Mouse (Mus musculus) T-helper 1 cell (primary cell): ENCODE data around the gene Slc43a1.

Source experiments
- in situ Hi-C: fragments of 300-600 bp; cut with MboI, MseI; formaldehyde crosslinking; loops from one replicate; pipeline ENCODE4 v1.15.1; 2025; ENCODE audit warnings: high pct_unique_total_duplicates

Slc43a1 gene

GRCm38 (mm10) chr2:84827283-84827920 is 11.2 kb upstream of the Slc43a1 start:
- in situ Hi-C loops = no loop called here

DNA sequence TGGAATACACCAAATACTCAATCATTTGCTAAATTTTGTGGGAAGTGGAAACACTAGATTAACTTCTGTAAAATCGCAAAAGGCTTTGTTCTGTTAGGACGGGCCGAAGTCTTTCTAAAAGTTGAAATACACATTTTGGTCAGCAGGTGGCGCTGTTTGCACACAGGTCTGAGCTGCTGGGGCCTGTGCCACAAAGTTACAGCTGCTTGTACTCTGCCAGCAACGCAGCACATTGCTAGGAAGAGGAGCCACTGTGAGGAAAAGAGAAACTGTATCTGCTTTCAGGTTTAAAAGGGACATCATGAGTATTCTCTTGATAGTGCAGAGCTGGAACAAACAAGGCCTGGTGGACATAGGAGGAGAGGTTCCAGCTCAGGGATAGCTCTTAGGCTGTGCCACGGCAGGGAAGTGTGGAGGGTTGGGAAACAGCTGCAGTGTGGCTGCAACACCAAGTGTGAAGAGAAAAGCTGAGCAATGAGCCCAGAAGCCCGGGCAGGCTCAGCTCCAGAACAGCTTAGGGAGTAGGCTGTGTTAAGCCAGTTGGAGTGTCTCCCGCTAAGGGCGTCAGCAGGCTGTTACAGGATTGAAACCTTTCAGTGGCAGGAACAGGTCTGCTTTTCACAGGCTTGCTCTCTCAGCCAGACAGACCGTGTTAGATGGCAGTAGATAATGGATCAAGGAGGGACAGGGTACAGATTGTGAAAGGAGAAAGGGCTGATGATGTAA is 6.8 kb upstream of the Slc43a1 start:
- in situ Hi-C loops = no loop called here

DNA sequence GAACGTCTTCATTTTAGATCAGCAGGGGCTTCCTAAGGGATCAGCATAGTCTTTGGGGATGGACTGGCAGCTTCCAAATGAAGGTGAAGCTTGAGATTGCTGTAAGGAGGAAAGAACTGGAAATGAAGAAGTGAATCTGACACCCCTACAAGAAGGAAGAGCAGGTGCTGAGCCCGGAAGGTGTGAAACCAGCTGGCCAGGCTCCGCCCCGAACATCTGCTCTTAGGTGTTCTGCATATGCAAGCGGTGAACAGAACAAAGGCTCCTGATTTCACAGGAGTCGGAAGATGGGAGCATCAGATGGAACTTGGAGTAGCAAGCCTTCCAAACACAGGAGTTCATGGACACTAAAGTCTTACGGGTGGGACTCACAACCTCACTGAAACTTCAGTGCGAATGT is 1.5 kb upstream of the Slc43a1 start:
- in situ Hi-C loops = no loop called here

DNA sequence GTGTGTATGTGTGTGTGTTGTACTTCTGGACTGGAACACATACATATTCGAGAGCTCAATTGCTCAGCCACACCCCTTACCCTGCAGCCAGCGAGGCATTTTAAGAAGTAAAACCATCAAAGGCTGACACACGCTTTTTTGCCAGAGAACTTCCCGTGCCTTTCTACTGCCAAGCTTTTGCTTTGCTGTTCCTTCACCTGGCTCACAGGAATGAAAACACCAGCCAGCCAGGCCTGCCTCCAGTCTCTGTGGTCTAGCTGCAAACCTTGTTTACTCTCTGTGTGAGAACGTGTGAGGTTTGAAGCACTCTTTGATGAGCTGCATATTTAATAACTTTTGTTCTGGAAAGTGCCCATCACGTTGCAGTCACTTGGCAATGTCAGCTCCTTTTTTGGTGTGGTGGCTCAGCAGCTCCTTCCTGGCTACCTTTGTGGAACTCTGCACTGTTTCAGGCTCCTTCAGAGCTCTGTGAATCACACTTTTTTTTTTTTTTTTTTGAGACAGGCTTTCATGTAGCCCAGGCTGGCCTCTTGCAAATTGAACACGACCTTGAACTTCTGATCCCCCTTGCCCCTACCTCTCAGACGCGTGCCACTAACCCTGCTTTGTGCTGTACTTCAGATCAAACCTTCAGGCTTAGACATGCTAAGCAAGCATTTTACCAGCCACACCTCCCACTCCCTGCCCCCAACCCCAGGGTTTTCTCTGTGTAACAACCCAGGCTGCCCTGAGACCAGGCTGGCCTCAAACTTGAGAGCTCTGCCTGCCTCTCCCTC is 645 bp upstream of the Slc43a1 start:
- in situ Hi-C loops = no loop called here

- in situ Hi-C loops = no loop called here
Measured at GRCm38 (mm10) chr2:84838993-84839980, 637 bp downstream of the Slc43a1 start.

DNA sequence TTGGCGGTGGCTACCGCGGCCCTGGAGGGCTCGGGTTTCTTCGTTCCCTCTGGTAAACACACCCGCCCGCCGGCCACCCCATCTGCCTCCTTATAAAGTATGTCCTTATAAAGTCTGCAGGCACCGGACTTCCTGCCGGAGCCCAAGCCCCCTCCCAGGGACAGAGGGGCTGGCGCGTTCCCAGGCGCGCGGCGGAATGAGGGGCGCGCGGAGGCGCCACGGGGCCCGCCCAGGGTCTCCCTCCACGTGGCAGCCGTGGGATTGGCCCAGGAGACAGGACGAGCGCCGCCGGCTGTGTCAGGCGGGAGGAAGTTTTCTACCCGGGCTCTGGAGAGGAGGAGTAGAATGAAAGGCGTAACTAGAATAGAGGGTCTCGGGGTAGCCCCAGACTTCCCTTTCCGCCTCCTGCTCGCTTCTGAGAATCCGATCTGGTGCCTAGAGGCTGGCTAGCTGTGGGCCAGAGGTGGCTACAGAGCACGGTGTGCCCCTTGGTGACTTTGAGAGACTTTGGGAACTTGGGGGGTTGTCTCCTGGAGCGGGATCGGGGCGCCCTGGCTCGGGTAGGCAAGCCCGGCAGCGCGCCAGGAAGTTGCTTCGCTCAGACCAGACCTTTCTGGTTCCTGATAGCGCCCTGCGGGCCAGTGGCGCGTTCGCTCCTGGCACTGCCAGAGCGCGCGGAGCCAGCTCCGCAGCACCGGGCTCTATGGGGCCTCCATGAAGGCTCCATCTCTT is 1.5 kb downstream of the Slc43a1 start:
- in situ Hi-C loops = no loop called here

GRCm38 (mm10) chr2:84840748-84841563 is 2.3 kb downstream of the Slc43a1 start:
- in situ Hi-C loops = no loop called here

GRCm38 (mm10) chr2:84841905-84842304 is 3.3 kb downstream of the Slc43a1 start:
- in situ Hi-C loops = no loop called here

GRCm38 (mm10) chr2:84843654-84844053 is 5.0 kb downstream of the Slc43a1 start:
- in situ Hi-C loops = no loop called here

DNA sequence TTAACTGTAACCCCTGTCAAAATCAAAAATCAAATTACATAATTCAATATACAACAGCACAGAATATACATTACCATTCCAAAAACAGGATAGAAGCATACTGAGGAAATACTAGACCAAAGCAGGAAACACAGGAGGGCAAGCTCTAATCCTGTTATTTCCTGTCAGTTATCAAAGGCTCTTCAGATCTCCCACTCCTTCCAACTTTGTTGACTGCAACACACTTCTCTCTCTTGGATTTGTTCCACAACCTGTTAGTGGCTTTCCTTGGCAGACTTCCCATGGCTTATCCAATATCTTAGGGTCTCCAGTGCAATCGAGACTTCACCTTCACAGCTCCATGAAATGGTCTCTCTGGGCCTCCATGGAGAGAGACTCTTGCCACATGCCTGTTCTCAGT is 6.6 kb downstream of the Slc43a1 start:
- in situ Hi-C loops = no loop called here

GRCm38 (mm10) chr2:84850407-84851129 is 11.9 kb downstream of the Slc43a1 start:
- in situ Hi-C loops = no loop called here

DNA sequence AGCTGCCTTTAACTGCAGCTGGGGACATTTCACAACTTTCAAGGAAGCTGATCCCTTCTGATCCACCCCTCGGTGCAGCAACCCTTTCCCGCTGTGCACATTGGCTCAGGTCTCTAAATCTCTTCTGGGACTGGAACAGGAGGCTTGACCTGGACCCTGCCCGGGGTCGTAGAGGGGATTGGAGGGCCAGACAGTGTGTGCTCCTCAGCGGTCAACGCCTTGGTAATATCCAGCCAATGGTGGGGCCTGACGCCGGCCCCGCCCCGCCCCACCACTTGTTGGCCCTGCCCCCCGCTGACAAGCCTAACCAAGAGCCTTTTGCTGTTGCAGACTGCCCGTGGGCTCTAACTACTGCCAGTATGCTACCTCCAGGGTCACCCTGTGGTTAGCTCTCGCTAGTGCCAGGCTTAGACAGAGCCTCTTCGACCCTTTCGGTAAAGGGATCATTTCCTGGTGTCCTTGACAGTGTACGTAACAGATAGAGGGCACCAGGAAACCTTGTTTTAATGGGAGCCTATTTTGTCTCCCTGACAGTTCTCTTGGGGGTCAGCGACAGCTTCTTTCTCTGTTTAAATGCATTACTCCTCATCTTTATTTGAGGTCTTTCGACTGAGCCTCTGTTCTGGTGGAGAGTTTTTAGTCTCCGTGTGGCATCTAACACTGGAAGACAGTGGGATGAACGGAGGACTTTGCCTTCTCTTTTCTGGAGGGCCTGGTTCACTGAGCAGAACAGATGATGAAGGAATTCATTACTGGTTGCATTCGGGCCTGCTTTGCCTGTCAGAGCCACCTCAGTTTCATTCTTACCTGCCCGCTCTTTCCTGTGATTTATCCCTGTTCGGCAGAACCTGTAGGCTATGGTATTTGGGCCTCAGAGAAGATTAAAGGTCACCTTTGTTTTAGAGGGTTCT is 12.7 kb downstream of the Slc43a1 start:
- in situ Hi-C loops = no loop called here

DNA sequence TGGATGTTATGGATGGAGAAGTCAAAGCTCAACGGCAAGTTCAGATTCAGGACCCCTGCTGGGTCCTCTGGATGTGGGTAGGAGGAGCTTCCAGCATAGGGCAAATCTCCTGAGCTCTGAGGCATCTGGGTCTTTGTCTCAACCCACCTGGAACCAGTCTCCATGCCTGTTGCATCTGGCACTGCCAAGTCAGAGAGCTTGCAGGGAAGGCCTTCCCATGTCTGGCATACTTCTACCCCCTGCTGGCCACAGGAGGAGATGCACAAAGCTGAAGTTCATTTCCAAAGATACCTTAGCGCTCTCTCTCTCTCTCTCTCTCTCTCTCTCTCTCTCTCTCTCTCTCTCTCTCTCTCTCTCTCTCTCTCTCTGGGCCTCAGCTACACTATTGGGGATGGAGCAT is 17.1 kb downstream of the Slc43a1 start:
- in situ Hi-C loops = no loop called here

GRCm38 (mm10) chr2:84858551-84858950 is 19.9 kb downstream of the Slc43a1 start:
- in situ Hi-C loops = no loop called here

DNA sequence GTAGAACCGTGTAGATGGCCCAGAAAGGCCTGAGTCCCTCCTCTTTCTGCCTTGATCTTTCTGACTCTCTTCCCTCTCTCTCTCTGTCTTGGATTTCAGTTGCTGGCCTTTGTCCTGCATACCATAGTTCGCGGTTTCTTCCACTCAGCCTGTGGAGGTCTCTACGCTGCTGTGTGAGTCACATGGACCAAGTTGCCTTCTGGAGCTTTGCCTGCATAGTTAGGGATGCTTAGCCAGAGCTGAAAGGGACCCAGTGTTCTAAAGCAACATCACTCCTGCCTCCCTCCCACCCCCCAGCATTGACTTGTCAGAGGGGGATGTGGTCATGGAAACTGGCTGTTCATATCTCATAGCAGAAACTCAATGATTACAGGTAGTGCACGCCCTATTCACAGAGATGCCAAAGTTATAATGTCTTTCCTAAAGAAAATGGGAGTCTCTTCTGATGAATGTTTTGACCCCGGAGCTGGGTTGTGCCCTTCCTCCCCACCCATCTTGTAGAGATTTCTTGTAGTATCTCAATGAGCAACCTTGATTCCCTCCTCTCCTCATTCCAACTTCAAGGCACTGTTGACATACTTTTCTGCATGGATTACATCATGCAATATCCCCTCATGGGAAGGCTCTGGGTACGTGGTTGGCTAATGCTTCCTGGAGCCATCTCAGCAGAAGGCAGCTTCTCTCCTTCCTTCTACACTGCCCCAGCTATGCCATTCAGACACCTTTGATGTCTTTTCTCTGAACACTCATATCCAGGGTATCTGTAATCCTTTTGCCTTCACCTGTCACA is 21.5 kb downstream of the Slc43a1 start:
- in situ Hi-C loops = no loop called here

- in situ Hi-C loops = no loop called here
Measured at GRCm38 (mm10) chr2:84861430-84861829, 22.8 kb downstream of the Slc43a1 start.

DNA sequence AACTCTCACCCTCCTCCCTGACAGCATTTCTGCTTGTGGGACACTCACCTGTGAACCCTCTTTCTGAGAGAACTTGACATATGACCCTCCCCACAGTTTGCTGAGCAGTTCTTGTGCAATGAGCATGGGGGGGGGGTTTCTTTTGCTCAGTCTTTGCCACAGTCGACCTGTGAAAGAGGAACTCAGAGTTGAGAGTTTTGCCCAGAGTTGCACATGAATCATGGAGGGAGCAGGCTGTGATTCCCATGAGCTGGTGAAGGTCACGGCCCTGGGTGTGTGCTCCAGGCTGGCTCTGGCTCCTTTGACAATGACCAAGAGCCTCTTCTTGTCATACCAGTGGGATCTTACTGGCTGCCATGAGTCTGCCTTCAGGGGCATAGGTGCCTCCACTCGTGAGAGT is 23.6 kb downstream of the Slc43a1 start:
- in situ Hi-C loops = no loop called here
